Mouse (Mus musculus): Measurements from ENCODE around the gene Fam171a1. TPM values are rescaled to one million over a fixed set of nuclear protein-coding genes. Genes with fewer than 3 reads are reported as not detected.

Gene Fam171a1
- polyA plus RNA-seq, 2 experiments, result 1.7 to 2.4 TPM

DNA sequence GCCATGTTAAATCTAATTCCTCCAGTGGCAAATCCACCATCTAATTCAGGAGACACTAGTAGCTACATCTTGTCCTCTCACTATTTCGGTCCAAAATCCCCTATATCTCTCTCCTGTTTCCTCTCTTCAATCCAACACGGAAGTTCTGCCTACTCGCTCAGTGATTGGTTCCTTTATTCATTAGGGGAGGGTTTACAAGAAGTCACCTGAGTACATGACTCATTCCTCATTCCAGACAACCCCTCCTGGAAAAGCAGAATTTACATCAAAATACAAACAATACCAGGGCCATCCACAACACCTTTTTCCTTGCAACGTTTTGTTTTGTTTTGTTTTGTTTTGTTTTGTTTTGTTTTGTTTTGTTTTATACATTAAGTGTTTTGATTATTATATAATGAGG lies 14.1 kb upstream of the Fam171a1 start:
- H3K27me3 ChIP-seq (ENCODE audit: control insufficient read depth, insufficient read depth, low read length), result no peaks in the 10 kb centered on the region
- H3K9me3 ChIP-seq (ENCODE audit: control insufficient read depth, low read length), result no peaks in the 10 kb centered on the region
- no peak overlapping the region for H3K4me3 ChIP-seq (ENCODE audit: insufficient read depth in 1 of 2, low read depth in 2 of 2, low read length in 2 of 2)
- TF ChIP-seq CTCF (IDR thresholded peaks at IDR 0.05; ENCODE audit: low read depth), result no peak
- TF ChIP-seq EP300 (IDR thresholded peaks at IDR 0.05; ENCODE audit: low read depth), result no peak
- 0 out of 4 replicates have a peak, but pooled peaks cover 0 to 5% of the 10 kb centered on the region in 2 experiments for H3K4me1 ChIP-seq (replicated peaks; ENCODE audit: control insufficient read depth in 2 of 2, insufficient read depth in 2 of 2, low read length in 1 of 2)
- H3K36me3 ChIP-seq (replicated peaks; ENCODE audit: control insufficient read depth, insufficient read depth, low read depth), result no peaks in the 10 kb centered on the region
- DNase-seq (ENCODE audit: low read depth in 3 of 3, low spot score in 3 of 3) (no peak), ATAC-seq (ENCODE audit: insufficient read depth) (no peak)
- no peak overlapping the region for H3K27ac ChIP-seq
- H3K4me2 ChIP-seq (ENCODE audit: low read depth), result no peak overlapping the region
- no peak overlapping the region for H3K9ac ChIP-seq (replicated peaks)
- 61% methylated on average over 4 of the region's 4 CpGs for WGBS (ENCODE audit: insufficient replicate concordance)

DNA sequence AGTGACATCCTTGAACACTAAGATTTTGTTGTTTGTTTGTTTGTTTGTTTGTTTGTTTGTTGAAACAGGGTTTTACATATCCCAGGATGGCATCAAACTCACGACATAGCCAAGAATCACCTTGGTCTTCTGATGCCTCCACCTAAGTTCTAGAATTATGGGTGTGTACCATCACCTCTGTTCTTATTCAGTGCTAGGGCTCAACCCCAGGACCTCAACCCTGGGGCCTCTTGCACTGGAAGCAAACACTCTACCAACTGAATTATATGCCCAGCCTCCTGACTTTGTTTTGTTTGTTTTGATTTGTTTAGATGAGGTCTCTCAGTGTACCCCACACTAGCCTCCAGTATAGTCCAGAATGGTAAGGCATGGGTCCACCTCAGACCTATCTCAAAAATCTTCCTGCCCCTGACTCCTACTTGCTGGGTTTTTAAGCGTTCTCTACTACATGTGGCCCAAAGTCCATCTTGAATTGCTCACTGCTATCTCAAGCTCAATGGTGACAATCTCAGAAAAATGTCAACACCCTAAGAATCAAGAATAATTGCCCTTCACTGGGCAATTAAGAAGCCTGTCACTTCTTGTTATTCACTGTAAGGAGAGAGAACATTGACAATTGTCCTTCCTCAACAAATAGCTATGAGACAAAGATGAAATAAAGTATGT lies 12.6 kb upstream of the Fam171a1 start:
- Histone ChIP-seq H3K4me2 (ENCODE audit: low read depth) (no peak overlapping the region), H3K27me3 (ENCODE audit: control insufficient read depth, insufficient read depth, low read length) (no peaks in the 10 kb centered on the region), H3K27ac (no peak overlapping the region), H3K4me1 (replicated peaks; ENCODE audit: control insufficient read depth in 2 of 2, insufficient read depth in 2 of 2, low read length in 1 of 2) (0 out of 4 replicates have a peak, but pooled peaks cover 0 to 5% of the 10 kb centered on the region in 2 experiments), H3K9me3 (ENCODE audit: control insufficient read depth, low read length) (no peaks in the 10 kb centered on the region), H3K9ac (replicated peaks) (no peak overlapping the region), H3K4me3 (ENCODE audit: insufficient read depth in 1 of 2, low read depth in 2 of 2, low read length in 2 of 2) (no peak overlapping the region), H3K36me3 (replicated peaks; ENCODE audit: control insufficient read depth, insufficient read depth, low read depth) (no peaks in the 10 kb centered on the region)
- WGBS (ENCODE audit: insufficient replicate concordance), result 42% methylated on average over 2 of the region's 2 CpGs
- DNase-seq (ENCODE audit: low read depth in 3 of 3, low spot score in 3 of 3) (no peak), ATAC-seq (ENCODE audit: insufficient read depth) (no peak)
- TF ChIP-seq EP300 (IDR thresholded peaks at IDR 0.05; ENCODE audit: low read depth) (no peak), CTCF (IDR thresholded peaks at IDR 0.05; ENCODE audit: low read depth) (no peak)

DNA sequence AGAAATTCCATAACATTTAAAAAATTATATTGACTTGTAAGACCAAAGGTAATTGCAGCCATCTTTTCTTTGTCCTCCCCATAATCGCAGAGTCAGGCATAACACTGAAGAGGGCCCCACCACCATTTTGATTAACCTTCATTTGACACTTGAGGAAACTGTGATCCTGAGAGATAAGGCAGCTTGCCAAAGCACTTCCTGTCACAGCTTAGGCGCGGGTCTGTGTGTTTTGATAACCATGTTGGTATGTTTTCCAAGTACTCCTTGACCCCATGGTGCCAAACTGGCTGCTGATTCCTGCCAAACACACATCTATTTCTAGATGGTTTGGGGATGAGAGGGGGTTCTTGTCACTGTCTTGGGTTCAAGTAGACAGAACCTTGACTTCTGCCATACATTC lies 11.7 kb upstream of the Fam171a1 start:
- WGBS (ENCODE audit: insufficient replicate concordance), result 6% methylated on average over 3 of the region's 3 CpGs
- Histone ChIP-seq H3K4me2 (ENCODE audit: low read depth) (no peak overlapping the region), H3K4me1 (replicated peaks; ENCODE audit: control insufficient read depth in 2 of 2, insufficient read depth in 2 of 2, low read length in 1 of 2) (0 out of 4 replicates have a peak, but pooled peaks cover 0 to 5% of the 10 kb centered on the region in 2 experiments), H3K9ac (replicated peaks) (no peak overlapping the region), H3K4me3 (ENCODE audit: insufficient read depth in 1 of 2, low read depth in 2 of 2, low read length in 2 of 2) (no peak overlapping the region), H3K36me3 (replicated peaks; ENCODE audit: control insufficient read depth, insufficient read depth, low read depth) (no peaks in the 10 kb centered on the region), H3K27ac (no peak overlapping the region), H3K9me3 (ENCODE audit: control insufficient read depth, low read length) (no peaks in the 10 kb centered on the region), H3K27me3 (ENCODE audit: control insufficient read depth, insufficient read depth, low read length) (no peaks in the 10 kb centered on the region)
- no peak for DNase-seq (ENCODE audit: low read depth in 3 of 3, low spot score in 3 of 3)
- no peak for TF ChIP-seq CTCF (IDR thresholded peaks at IDR 0.05; ENCODE audit: low read depth)
- no peak for TF ChIP-seq EP300 (IDR thresholded peaks at IDR 0.05; ENCODE audit: low read depth)
- ATAC-seq (ENCODE audit: insufficient read depth), result no peak

DNA sequence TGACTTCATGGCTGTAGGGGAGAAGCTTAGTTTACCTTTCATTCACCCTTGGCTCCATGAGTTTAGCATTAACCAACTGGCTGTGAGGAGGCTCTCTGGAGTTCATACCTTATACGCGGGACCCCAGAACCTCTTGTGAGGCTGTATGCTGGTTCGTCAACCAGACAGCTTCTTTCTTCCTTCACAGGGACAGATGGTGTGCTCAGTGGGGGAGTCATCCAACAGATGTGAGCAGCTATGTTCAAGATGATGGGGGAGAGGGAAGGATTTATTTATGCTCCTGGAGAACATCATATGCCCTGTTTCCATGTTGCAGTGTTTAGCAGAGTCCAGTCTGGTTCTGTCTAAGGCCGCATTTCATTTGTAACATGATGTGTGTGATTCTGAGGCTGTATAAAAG lies 6.6 kb upstream of the Fam171a1 start:
- Histone ChIP-seq H3K36me3 (replicated peaks; ENCODE audit: control insufficient read depth, insufficient read depth, low read depth) (no peaks in the 10 kb centered on the region), H3K4me3 (ENCODE audit: insufficient read depth in 1 of 2, low read depth in 2 of 2, low read length in 2 of 2) (no peak overlapping the region), H3K9me3 (ENCODE audit: control insufficient read depth, low read length) (no peaks in the 10 kb centered on the region), H3K27ac (no peak overlapping the region), H3K4me2 (ENCODE audit: low read depth) (no peak overlapping the region), H3K9ac (replicated peaks) (no peak overlapping the region), H3K27me3 (ENCODE audit: control insufficient read depth, insufficient read depth, low read length) (no peaks in the 10 kb centered on the region), H3K4me1 (replicated peaks; ENCODE audit: control insufficient read depth in 2 of 2, insufficient read depth in 2 of 2, low read length in 1 of 2) (peaks cover 0 to 4% of the 10 kb centered on the region in 2 experiments; a peak in 1 of 4 replicates)
- TF ChIP-seq CTCF (IDR thresholded peaks at IDR 0.05; ENCODE audit: low read depth) (no peak), EP300 (IDR thresholded peaks at IDR 0.05; ENCODE audit: low read depth) (no peak)
- DNase-seq (ENCODE audit: low read depth in 3 of 3, low spot score in 3 of 3) (no peak), ATAC-seq (ENCODE audit: insufficient read depth) (no peak)
- 79% methylated on average over 4 of the region's 4 CpGs for WGBS (ENCODE audit: insufficient replicate concordance)

DNA sequence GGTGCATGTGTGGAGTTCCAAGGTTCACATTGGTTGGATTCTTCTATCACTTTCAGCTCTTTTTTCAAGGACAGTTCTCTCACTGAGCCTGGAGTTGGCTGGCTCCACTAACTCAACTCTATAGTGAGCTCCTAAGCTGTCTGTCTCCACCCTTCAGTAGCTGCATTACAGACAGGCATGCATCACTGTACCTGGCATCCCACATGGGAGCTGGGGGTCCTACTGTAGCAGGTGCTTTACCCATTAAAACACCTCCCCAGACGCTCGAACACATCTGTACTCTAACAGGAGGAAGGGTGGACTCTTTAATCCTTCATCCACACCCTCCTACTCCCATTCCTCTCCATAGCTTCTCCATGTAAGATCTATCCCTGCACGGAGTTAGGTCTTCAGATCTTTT lies 5.6 kb upstream of the Fam171a1 start:
- Histone ChIP-seq H3K9me3 (ENCODE audit: control insufficient read depth, low read length) (no peaks in the 10 kb centered on the region), H3K4me2 (ENCODE audit: low read depth) (no peak overlapping the region), H3K9ac (replicated peaks) (no peak overlapping the region), H3K4me3 (ENCODE audit: insufficient read depth in 1 of 2, low read depth in 2 of 2, low read length in 2 of 2) (no peak overlapping the region), H3K36me3 (replicated peaks; ENCODE audit: control insufficient read depth, insufficient read depth, low read depth) (no peaks in the 10 kb centered on the region), H3K4me1 (replicated peaks; ENCODE audit: control insufficient read depth in 2 of 2, insufficient read depth in 2 of 2, low read length in 1 of 2) (no peaks in the 10 kb centered on the region; a peak in 1 of 4 replicates), H3K27ac (no peak overlapping the region), H3K27me3 (ENCODE audit: control insufficient read depth, insufficient read depth, low read length) (no peaks in the 10 kb centered on the region)
- 53% methylated on average over 3 of the region's 3 CpGs for WGBS (ENCODE audit: insufficient replicate concordance)
- ATAC-seq (ENCODE audit: insufficient read depth) (no peak), DNase-seq (ENCODE audit: low read depth in 3 of 3, low spot score in 3 of 3) (no peak)
- no peak for TF ChIP-seq CTCF (IDR thresholded peaks at IDR 0.05; ENCODE audit: low read depth)
- no peak for TF ChIP-seq EP300 (IDR thresholded peaks at IDR 0.05; ENCODE audit: low read depth)

Measured in liver, embryonic 14.5 days (tissue).